Mouse (Mus musculus): ENCODE data around the gene Glp2r. TPM values are rescaled to one million over a fixed set of nuclear protein-coding genes. Genes with fewer than 3 reads are reported as not detected.

Glp2r gene
- total and polyA plus RNA-seq, 2 experiments, result under 0.01 TPM; not detected in 1

- Histone ChIP-seq H3K27ac (replicated peaks; ENCODE audit: insufficient read depth, low read depth, low read length) (no peak overlapping the region), H3K9ac (ENCODE audit: low read depth, low read length) (no peak overlapping the region), H3K79me2 (ENCODE audit: control insufficient read depth, insufficient read depth, low read length) (no peaks in the 10 kb centered on the region), H3K27me3 (ENCODE audit: control insufficient read depth, insufficient read depth, low read length) (no peaks in the 10 kb centered on the region), H3K4me1 (ENCODE audit: control insufficient read depth, insufficient read depth, low read length) (no peaks in the 10 kb centered on the region), H3K36me3 (ENCODE audit: control insufficient read depth, insufficient read depth, low read length) (no peaks in the 10 kb centered on the region), H3K4me3 (ENCODE audit: insufficient read depth, low read depth, low read length) (no peak overlapping the region)
- DNase-seq (ENCODE audit: extremely low read depth, low read depth, low spot score), result no peak
- 92% methylated on average over 9 of the region's 9 CpGs for WGBS
- TF ChIP-seq CTCF (IDR thresholded peaks at IDR 0.05; ENCODE audit: low read depth, low read length) (no peak), POLR2A (IDR thresholded peaks at IDR 0.05; ENCODE audit: extremely low read depth, insufficient read depth, low read length) (no peak)
These were observed 114.1 kb downstream of the Glp2r start for GRCm38 (mm10) chr11:67656811-67657210.

DNA sequence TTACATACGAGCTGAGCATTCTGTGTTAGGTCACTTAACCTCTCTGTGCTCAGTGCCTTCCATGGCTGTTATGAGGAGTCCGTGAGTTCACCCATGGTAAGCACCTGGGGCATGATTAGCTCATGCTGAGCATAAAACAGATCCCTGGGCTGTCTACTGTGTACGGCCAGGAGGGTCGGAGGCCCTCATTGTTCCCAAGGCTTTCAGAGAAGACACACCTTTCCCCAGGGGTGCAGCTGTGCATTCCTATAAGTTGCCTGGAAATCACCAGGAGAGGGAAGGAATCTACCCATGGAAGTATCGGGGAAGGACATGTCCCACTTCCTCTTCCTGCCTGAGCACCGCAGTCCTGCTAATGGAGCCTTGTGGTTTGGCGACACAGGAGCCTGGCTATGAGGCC, 114.6 kb downstream of the Glp2r start:
- no peak for DNase-seq (ENCODE audit: extremely low read depth, low read depth, low spot score)
- H3K9ac ChIP-seq (ENCODE audit: low read depth, low read length), result no peak overlapping the region
- no peak overlapping the region for H3K4me3 ChIP-seq (ENCODE audit: insufficient read depth, low read depth, low read length)
- no peak overlapping the region for H3K27ac ChIP-seq (replicated peaks; ENCODE audit: insufficient read depth, low read depth, low read length)
- TF ChIP-seq CTCF (IDR thresholded peaks at IDR 0.05; ENCODE audit: low read depth, low read length) (no peak), POLR2A (IDR thresholded peaks at IDR 0.05; ENCODE audit: extremely low read depth, insufficient read depth, low read length) (no peak)
- no peaks in the 10 kb centered on the region for H3K27me3 ChIP-seq (ENCODE audit: control insufficient read depth, insufficient read depth, low read length)
- H3K36me3 ChIP-seq (ENCODE audit: control insufficient read depth, insufficient read depth, low read length), result no peaks in the 10 kb centered on the region
- H3K79me2 ChIP-seq (ENCODE audit: control insufficient read depth, insufficient read depth, low read length), result no peaks in the 10 kb centered on the region
- H3K4me1 ChIP-seq (ENCODE audit: control insufficient read depth, insufficient read depth, low read length), result no peaks in the 10 kb centered on the region
- WGBS, result 90% methylated on average over 7 of the region's 7 CpGs

- H3K27me3 ChIP-seq (ENCODE audit: control insufficient read depth, insufficient read depth, low read length), result no peaks in the 10 kb centered on the region
- no peak overlapping the region for H3K4me3 ChIP-seq (ENCODE audit: insufficient read depth, low read depth, low read length)
- no peak for DNase-seq (ENCODE audit: extremely low read depth, low read depth, low spot score)
- no peaks in the 10 kb centered on the region for H3K36me3 ChIP-seq (ENCODE audit: control insufficient read depth, insufficient read depth, low read length)
- TF ChIP-seq CTCF (IDR thresholded peaks at IDR 0.05; ENCODE audit: low read depth, low read length), result no peak
- no peak for TF ChIP-seq POLR2A (IDR thresholded peaks at IDR 0.05; ENCODE audit: extremely low read depth, insufficient read depth, low read length)
- no peak overlapping the region for H3K27ac ChIP-seq (replicated peaks; ENCODE audit: insufficient read depth, low read depth, low read length)
- 84% methylated on average over 17 of the region's 17 CpGs for WGBS
- no peaks in the 10 kb centered on the region for H3K79me2 ChIP-seq (ENCODE audit: control insufficient read depth, insufficient read depth, low read length)
- H3K9ac ChIP-seq (ENCODE audit: low read depth, low read length), result no peak overlapping the region
- no peaks in the 10 kb centered on the region for H3K4me1 ChIP-seq (ENCODE audit: control insufficient read depth, insufficient read depth, low read length)
These were observed 115.6 kb downstream of the Glp2r start for GRCm38 (mm10) chr11:67655236-67655959.

DNA sequence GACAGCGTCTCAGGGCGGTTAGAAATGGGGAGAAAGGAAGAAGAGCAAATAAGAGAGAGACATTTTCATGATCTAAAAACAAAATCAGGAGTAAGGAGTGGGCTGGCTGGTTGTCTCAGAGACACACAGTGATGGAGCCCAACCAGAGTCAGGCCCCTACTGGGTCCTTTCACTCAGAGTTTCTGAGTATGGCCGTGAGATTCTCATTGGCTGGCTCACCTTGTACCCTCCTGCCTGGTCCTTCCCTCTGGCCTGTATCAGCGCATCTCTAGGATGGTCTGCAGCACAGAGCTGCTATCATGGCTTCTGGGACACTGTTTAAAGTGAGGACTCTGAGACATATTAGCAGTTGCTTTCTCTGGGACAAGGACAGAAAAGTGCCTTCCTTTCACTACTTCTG, 116.4 kb downstream of the Glp2r start:
- H3K9ac ChIP-seq (ENCODE audit: low read depth, low read length), result no peak overlapping the region
- no peak for DNase-seq (ENCODE audit: extremely low read depth, low read depth, low spot score)
- 96% methylated on average over 4 of the region's 4 CpGs for WGBS
- H3K79me2 ChIP-seq (ENCODE audit: control insufficient read depth, insufficient read depth, low read length), result no peaks in the 10 kb centered on the region
- H3K27ac ChIP-seq (replicated peaks; ENCODE audit: insufficient read depth, low read depth, low read length), result no peak overlapping the region
- no peaks in the 10 kb centered on the region for H3K36me3 ChIP-seq (ENCODE audit: control insufficient read depth, insufficient read depth, low read length)
- TF ChIP-seq POLR2A (IDR thresholded peaks at IDR 0.05; ENCODE audit: extremely low read depth, insufficient read depth, low read length), result no peak
- no peak for TF ChIP-seq CTCF (IDR thresholded peaks at IDR 0.05; ENCODE audit: low read depth, low read length)
- H3K4me1 ChIP-seq (ENCODE audit: control insufficient read depth, insufficient read depth, low read length), result no peaks in the 10 kb centered on the region
- no peaks in the 10 kb centered on the region for H3K27me3 ChIP-seq (ENCODE audit: control insufficient read depth, insufficient read depth, low read length)
- no peak overlapping the region for H3K4me3 ChIP-seq (ENCODE audit: insufficient read depth, low read depth, low read length)

GRCm38 (mm10) chr11:67653521-67654090, 117.3 kb downstream of the Glp2r start:
- DNase-seq (ENCODE audit: extremely low read depth, low read depth, low spot score), result no peak
- Histone ChIP-seq H3K4me1 (ENCODE audit: control insufficient read depth, insufficient read depth, low read length) (no peaks in the 10 kb centered on the region), H3K27me3 (ENCODE audit: control insufficient read depth, insufficient read depth, low read length) (no peaks in the 10 kb centered on the region), H3K79me2 (ENCODE audit: control insufficient read depth, insufficient read depth, low read length) (no peaks in the 10 kb centered on the region), H3K4me3 (ENCODE audit: insufficient read depth, low read depth, low read length) (no peak overlapping the region), H3K9ac (ENCODE audit: low read depth, low read length) (no peak overlapping the region), H3K36me3 (ENCODE audit: control insufficient read depth, insufficient read depth, low read length) (no peaks in the 10 kb centered on the region), H3K27ac (replicated peaks; ENCODE audit: insufficient read depth, low read depth, low read length) (no peak overlapping the region)
- 85% methylated on average over 9 of the region's 9 CpGs for WGBS
- TF ChIP-seq POLR2A (IDR thresholded peaks at IDR 0.05; ENCODE audit: extremely low read depth, insufficient read depth, low read length) (no peak), CTCF (IDR thresholded peaks at IDR 0.05; ENCODE audit: low read depth, low read length) (no peak)

DNA sequence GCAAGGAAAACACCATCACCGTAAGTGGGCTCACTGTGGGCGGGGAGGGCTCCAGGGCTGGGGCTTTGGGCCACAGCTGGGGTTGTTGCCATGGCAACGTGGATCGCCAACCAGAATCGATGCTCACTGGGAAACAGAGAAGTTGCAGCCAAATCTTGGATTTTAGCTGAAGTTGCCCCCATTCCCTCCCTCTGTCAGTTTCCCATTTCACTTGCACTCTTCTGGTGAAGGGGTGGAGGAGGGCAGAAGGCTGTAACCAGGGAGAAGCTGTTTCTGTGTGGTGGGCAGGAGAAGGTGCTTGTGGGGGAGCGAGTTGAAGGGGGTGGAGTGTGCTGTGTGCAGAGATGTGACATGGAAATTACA, 118.1 kb downstream of the Glp2r start:
- no peaks in the 10 kb centered on the region for H3K36me3 ChIP-seq (ENCODE audit: control insufficient read depth, insufficient read depth, low read length)
- no peak overlapping the region for H3K27ac ChIP-seq (replicated peaks; ENCODE audit: insufficient read depth, low read depth, low read length)
- no peak overlapping the region for H3K4me3 ChIP-seq (ENCODE audit: insufficient read depth, low read depth, low read length)
- TF ChIP-seq POLR2A (IDR thresholded peaks at IDR 0.05; ENCODE audit: extremely low read depth, insufficient read depth, low read length) (no peak), CTCF (IDR thresholded peaks at IDR 0.05; ENCODE audit: low read depth, low read length) (no peak)
- 63% methylated on average over 6 of the region's 6 CpGs for WGBS
- H3K27me3 ChIP-seq (ENCODE audit: control insufficient read depth, insufficient read depth, low read length), result no peaks in the 10 kb centered on the region
- no peaks in the 10 kb centered on the region for H3K4me1 ChIP-seq (ENCODE audit: control insufficient read depth, insufficient read depth, low read length)
- no peaks in the 10 kb centered on the region for H3K79me2 ChIP-seq (ENCODE audit: control insufficient read depth, insufficient read depth, low read length)
- H3K9ac ChIP-seq (ENCODE audit: low read depth, low read length), result no peak overlapping the region
- no peak for DNase-seq (ENCODE audit: extremely low read depth, low read depth, low spot score)
